Mouse (Mus musculus) stomach, embryonic 15.5 days (tissue): ENCODE measurements around the gene Vasn. TPM values are rescaled to one million over a fixed set of nuclear protein-coding genes. Genes with fewer than 3 reads are reported as not detected.

ENCODE experiments used
- ATAC-seq: fragments of 200-750 bp; cut with Nextera tagmentation; 2 replicates; pipeline ENCODE4 v1.8.0; 2017; ENCODE audit warnings: low read depth, moderate number of reproducible peaks, moderate TSS enrichment; ENCODE audit not compliant: insufficient read depth, low FRiP score
- H3K27ac ChIP-seq: fragments of 300-500 bp; sonication (generic); 2 replicates; pipeline ENCODE4 v1.5.1; 2015; ENCODE audit warnings: mild to moderate bottlenecking, inconsistent platforms
- H3K27me3 ChIP-seq: fragments of 300-500 bp; sonication (generic); replicated peaks from 2 replicates; pipeline ENCODE4 v1.6.1; 2015; ENCODE audit warnings: inconsistent platforms
- H3K36me3 ChIP-seq: fragments of 300-500 bp; sonication (generic); 2 replicates; pipeline ENCODE4 v1.6.1; 2015; ENCODE audit warnings: inconsistent platforms
- H3K4me1 ChIP-seq: fragments of 300-500 bp; sonication (generic); 2 replicates; pipeline ENCODE4 v1.6.1; 2015; ENCODE audit warnings: inconsistent platforms
- H3K4me2 ChIP-seq: fragments of 300-500 bp; sonication (generic); 2 replicates; pipeline ENCODE4 v1.6.1; 2015; ENCODE audit warnings: mild to moderate bottlenecking, inconsistent platforms
- H3K4me3 ChIP-seq: fragments of 300-500 bp; sonication (generic); replicated peaks from 2 replicates; pipeline ENCODE4 v1.5.1; 2015; ENCODE audit warnings: inconsistent platforms
- H3K9ac ChIP-seq: fragments of 300-500 bp; sonication (generic); 2 replicates; pipeline ENCODE4 v1.6.1; 2015; ENCODE audit warnings: inconsistent platforms
- H3K9me3 ChIP-seq: fragments of 300-500 bp; sonication (generic); 2 replicates; pipeline ENCODE4 v1.6.1; 2016; ENCODE audit warnings: inconsistent platforms
- WGBS: fragments of 180-500 bp; shearing (Covaris S2); methylation state at CpG from one replicate; pipeline ENCODE4 v1.1.7; 2015; 5-methylcytosine and 5-hydroxymethylcytosine counted together
- polyA plus RNA-seq: library from polyadenylated mRNA; unstranded; fragments of >200 nt; fragmentation: Nextera tagmentation; extraction: Ambion mirVana; gene quantifications from 2 replicates; pipeline ENCODE4 v1.2.1, GENCODE M21; 2015

The Vasn gene
- polyA plus RNA-seq, 1 experiment from 2014 or later = 17.2 TPM

DNA sequence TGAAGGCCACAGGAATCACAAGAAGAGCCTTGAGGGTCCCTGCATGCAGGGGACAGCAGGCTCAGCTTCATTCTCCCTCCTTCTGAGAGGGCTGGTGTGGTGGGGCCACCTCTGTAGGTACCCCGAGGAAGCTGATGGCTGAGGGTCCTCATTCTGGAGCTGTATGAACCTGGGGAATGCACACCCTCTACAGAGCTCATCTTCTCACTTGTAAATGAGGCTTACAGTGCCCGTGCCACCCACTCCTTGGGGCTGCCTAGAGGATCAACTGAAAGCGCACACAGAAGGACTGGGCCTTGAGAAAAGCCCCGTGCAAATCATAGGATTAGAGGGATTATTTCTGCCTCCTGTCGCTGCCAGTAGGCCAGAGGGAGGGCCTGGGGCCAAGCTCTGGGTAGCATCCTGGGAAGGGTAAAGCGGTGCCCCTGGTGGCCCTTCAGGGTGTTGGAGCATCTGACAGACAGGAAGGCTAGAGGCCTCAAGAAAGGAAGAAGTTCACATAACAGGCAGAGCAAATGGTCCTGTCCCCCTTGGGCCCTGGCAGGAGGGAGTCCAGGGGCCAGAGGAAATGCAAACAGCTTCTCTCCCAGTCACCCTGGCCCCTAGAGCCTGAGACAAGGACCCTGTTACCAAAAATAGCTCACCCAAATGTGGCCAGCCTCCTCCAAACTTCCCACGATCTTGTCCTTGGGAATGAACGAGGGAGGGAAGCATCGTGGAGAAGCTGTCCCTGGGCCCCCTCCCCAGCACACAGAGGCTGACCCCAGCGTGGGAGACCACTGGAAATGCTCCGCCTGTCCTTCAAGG is 16.2 kb downstream of the Vasn start:
- peaks cover 16% of the 10 kb centered on the region; the same call in 1 of the 2 replicates for H3K36me3 ChIP-seq
- H3K9me3 ChIP-seq = no peaks in the 10 kb centered on the region
- peaks cover 36% of the 10 kb centered on the region for H3K4me1 ChIP-seq
- no peaks in the 10 kb centered on the region for H3K27me3 ChIP-seq
- ATAC-seq = no peak
- H3K27ac ChIP-seq = peak overlapping the region; percentile 61
- no peak overlapping the region for H3K4me2 ChIP-seq
- no peak overlapping the region for H3K4me3 ChIP-seq
- H3K9ac ChIP-seq = no peak overlapping the region
- 28% methylated on average over 11 of the region's 11 CpGs for WGBS

DNA sequence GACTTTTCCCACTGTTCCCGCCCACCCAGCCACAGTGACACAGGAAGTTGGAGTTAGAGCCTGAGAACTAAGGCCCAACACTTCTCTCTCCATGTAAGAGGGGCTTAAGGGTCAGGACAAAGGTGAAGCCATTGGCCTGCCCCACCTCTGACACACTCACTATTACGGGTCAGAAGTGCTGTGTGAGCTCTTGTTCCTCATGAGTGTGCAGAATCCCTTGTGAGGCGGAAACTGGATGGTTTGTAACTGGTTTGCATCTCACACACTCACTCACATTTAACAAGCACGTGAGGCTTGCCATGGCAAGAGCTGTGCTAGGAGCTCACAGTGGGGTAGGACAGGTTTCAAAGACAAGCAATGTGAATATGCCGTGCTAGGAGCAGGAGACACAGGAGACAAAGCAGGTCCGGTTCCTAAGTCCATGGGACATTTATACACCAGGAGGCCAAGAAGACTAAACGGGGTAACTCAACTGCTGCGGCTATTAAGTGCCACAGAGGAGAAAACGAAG is 16.9 kb downstream of the Vasn start:
- Histone ChIP-seq H3K4me3 (no peak overlapping the region), H3K4me1 (peaks cover 32% of the 10 kb centered on the region), H3K27me3 (no peaks in the 10 kb centered on the region), H3K9ac (no peak overlapping the region), H3K27ac (peak overlapping the region; percentile 55), H3K9me3 (no peaks in the 10 kb centered on the region), H3K36me3 (peaks cover 20% of the 10 kb centered on the region), H3K4me2 (no peak overlapping the region)
- ATAC-seq = no peak
- 68% methylated on average over 9 of the region's 9 CpGs for WGBS

DNA sequence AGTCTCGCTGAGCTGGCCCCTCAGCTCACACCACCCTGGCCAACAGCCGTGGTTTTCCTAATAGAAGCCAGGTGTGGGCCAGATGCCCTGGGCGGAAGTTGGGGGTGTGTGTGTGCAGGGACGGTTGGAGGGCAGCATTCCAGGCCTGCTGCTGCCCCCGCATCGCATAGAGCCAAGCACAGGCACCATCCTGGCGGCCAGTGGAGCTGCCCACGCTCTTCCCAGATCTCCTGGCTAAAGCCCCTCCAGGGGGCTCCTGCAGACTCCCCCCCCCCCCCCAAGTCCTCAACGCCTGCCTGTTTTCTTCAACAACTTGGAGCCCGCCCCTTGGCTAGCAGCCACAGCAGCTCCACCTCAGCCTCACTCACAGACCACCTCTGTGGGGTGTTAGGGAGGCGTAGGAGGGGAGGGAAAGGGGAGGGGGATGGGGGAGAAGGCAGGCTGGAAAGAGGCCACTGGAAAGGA is 19.1 kb downstream of the Vasn start:
- H3K9me3 ChIP-seq = no peaks in the 10 kb centered on the region
- H3K4me1 ChIP-seq = peaks cover 27% of the 10 kb centered on the region
- no peaks in the 10 kb centered on the region for H3K27me3 ChIP-seq
- H3K9ac ChIP-seq = no peak overlapping the region
- H3K27ac ChIP-seq = peak overlapping the region; percentile 68
- 0 out of 2 replicates have a peak overlapping the region, but pooled peaks have one; percentile 23 for H3K4me2 ChIP-seq
- 38% methylated on average over 10 of the region's 11 CpGs for WGBS
- no peak overlapping the region for H3K4me3 ChIP-seq
- ATAC-seq = peak; percentile 53
- peaks cover 4% of the 10 kb centered on the region; the same call in 1 of the 2 replicates for H3K36me3 ChIP-seq

DNA sequence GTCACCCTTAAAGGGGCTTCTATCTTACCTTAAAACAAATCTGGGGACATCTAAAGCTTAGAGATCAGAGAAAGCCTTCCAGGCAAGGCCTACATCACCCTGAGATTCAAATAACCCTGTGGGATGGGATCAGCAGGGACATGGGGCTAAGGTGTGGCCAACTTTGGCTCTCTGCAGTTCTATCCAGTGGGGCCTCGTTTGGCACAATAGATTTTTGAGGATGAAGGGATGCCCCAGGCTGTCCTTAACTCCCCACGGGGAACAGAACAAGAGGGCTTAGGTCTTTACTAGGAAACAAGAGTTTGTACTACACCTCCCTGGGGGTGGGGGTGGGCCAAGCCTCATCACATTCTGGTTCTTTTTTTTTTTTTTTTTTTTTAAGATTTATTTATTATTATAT is 19.6 kb downstream of the Vasn start:
- Histone ChIP-seq H3K9me3 (no peaks in the 10 kb centered on the region), H3K27me3 (no peaks in the 10 kb centered on the region), H3K36me3 (peaks cover 4% of the 10 kb centered on the region; the same call in 1 of the 2 replicates), H3K4me1 (peaks cover 27% of the 10 kb centered on the region), H3K27ac (peak overlapping the region; percentile 68), H3K9ac (no peak overlapping the region), H3K4me2 (0 out of 2 replicates have a peak overlapping the region, but pooled peaks have one; percentile 23), H3K4me3 (no peak overlapping the region)
- 46% methylated on average over 2 of the region's 2 CpGs for WGBS
- no peak for ATAC-seq

DNA sequence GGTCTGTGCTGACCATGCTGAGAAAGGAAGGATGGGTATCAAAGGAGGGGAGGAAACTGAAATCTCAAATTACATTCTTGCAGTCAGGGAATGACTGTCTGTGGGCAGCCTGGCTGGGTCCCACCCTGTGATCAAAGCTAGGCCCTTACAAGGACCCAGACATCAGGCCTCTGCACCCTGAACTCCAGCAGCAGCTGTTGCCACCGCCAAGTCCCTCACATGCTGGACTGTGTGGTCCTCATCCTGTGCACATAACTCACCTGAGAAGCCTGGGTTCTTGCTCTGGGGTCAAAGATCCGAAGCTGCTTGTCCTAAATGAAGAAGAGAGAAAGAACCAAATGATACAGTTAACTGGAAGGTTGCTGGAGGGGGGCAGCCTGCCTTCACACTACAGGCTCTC is 21.9 kb downstream of the Vasn start:
- Histone ChIP-seq H3K4me1 (peaks cover 9% of the 10 kb centered on the region), H3K27me3 (no peaks in the 10 kb centered on the region), H3K9me3 (no peaks in the 10 kb centered on the region), H3K4me2 (no peak overlapping the region), H3K4me3 (no peak overlapping the region), H3K9ac (no peak overlapping the region), H3K36me3 (peaks cover 4% of the 10 kb centered on the region; the same call in 1 of the 2 replicates), H3K27ac (no peak overlapping the region)
- WGBS = 56% methylated on average over 2 of the region's 2 CpGs
- no peak for ATAC-seq

DNA sequence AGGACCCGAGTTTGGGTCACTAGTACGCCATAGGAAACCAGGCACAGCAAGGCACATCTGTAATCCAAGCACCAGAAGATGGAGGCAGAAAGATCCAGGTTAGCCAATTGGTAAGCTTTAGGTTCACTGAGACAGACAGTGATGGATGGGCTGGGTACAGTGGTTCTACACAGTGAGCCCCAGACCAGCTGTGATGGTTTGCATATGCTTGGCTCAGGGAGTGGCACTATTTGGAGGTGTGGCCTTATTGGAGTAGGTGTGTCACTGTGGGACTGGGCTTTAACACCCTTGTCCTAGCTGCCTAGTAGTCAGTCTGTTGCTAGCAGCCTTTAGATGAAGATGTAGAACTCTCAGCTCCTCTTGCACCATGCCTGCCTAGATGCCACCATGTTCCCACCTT is 24.1 kb downstream of the Vasn start:
- H3K27me3 ChIP-seq = no peaks in the 10 kb centered on the region
- no peaks in the 10 kb centered on the region for H3K9me3 ChIP-seq
- H3K4me3 ChIP-seq = no peak overlapping the region
- no peak overlapping the region for H3K9ac ChIP-seq
- 81% methylated on average over 2 of the region's 2 CpGs for WGBS
- H3K4me2 ChIP-seq = no peak overlapping the region
- peaks cover 6% of the 10 kb centered on the region for H3K4me1 ChIP-seq
- no peak overlapping the region for H3K27ac ChIP-seq
- H3K36me3 ChIP-seq = peaks cover 9% of the 10 kb centered on the region; the same call in 1 of the 2 replicates
- no peak for ATAC-seq

DNA sequence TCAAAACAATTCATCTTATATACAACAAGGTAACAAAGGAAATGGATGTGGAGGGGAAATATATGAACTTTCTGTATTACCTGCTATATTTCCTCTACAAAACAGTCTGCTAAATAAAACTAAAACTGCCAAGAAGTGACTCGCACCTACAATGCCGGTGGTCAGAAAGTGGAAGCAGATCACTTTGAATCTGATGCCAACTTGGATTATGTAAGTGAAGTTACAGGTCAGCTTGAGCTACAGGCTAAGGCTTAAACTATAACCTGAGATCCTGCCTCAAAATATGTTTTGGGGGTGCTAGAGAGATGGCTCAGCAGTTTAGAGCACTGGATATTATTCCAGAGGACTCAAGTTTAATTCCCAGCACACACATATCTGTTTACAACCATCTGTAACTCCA is 26.0 kb downstream of the Vasn start:
- no peak overlapping the region for H3K27ac ChIP-seq
- H3K36me3 ChIP-seq = peaks cover 9% of the 10 kb centered on the region
- no peak overlapping the region for H3K9ac ChIP-seq
- no peaks in the 10 kb centered on the region for H3K9me3 ChIP-seq
- H3K4me1 ChIP-seq = no peaks in the 10 kb centered on the region
- no peaks in the 10 kb centered on the region for H3K27me3 ChIP-seq
- no peak overlapping the region for H3K4me2 ChIP-seq
- H3K4me3 ChIP-seq = no peak overlapping the region
- no peak for ATAC-seq
- WGBS = 96% methylated on average over 2 of the region's 2 CpGs

DNA sequence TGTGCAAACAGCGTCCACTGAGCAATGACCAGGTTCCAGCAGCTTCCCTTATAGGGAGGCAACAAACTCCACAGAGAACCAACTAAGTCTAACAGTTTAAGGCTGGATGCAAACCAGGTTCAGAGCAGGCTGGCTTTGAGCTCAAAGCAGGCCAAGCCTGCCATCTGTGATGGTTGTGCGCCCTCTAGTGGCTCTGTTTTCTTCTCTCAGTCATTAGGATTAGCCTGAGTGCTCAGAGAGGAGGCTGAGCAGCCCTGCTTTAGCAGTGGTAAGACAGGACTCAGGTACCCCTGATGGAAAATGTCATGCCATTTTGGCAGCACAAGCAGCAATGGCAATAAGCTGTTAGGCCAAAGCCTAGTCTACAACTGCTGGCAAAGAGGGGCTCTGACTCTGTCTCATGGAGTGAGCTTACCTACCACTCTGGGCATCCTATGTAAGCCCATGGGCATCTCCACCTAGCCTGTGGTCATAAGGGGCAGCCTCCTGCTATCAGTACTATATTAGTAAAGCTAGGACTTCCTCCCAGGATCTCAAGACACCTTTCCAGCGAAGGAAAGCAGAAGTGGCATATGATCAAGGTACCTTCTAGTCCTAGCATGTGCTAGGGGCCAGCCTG is 27.6 kb downstream of the Vasn start:
- Histone ChIP-seq H3K36me3 (peaks cover 5% of the 10 kb centered on the region; the same call in 1 of the 2 replicates), H3K4me2 (no peak overlapping the region), H3K27ac (no peak overlapping the region), H3K27me3 (no peaks in the 10 kb centered on the region), H3K9ac (no peak overlapping the region), H3K4me1 (no peaks in the 10 kb centered on the region), H3K4me3 (no peak overlapping the region), H3K9me3 (no peaks in the 10 kb centered on the region)
- WGBS = 27% methylated on average over 3 of the region's 3 CpGs
- ATAC-seq = peak; percentile 79

DNA sequence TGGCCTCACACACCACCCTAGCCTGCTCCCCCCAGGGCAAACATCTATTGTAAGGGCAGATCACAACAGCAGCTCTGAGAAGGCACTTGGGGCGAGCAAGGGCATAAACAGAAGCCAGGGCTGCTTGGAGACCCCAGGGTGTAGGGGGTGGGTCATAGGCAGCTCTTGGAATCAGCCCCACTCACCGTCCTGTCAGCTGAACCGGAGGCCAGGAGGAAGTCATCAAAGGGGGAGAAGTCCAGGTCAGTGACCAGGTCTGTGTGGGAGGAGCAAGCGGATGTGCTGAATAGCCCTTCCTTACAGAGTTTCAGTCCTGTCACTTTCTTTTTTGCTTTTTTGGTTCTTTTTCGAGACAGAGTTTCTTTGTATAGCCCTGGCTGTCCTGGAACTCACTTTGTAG is 30.6 kb downstream of the Vasn start:
- Histone ChIP-seq H3K27me3 (no peaks in the 10 kb centered on the region), H3K36me3 (peaks cover 8% of the 10 kb centered on the region; the same call in 1 of the 2 replicates), H3K4me3 (no peak overlapping the region), H3K9me3 (no peaks in the 10 kb centered on the region), H3K4me2 (no peak overlapping the region), H3K4me1 (no peaks in the 10 kb centered on the region), H3K27ac (no peak overlapping the region), H3K9ac (no peak overlapping the region)
- ATAC-seq = no peak
- WGBS = 81% methylated on average over 5 of the region's 5 CpGs

DNA sequence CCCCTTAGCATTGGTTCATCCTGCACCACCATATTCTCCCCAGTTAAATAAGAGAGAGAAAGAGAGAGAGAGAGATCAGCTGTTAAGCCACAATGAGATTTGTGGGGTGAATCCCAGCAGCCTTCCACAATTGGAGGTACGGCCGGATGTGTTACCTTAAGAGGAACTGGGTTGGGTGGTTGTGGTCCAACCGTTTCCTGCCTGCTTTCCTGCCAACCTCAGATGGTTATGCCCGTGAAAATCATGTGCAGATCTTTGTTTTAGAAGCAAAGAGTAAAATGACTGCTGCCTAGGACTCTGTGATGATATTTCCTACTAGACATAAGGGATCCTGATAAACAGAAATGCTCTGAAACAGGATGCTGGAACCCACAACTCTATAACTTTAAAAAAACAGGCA is 34.4 kb downstream of the Vasn start:
- H3K36me3 ChIP-seq = peaks cover 8% of the 10 kb centered on the region; the same call in 1 of the 2 replicates
- no peak overlapping the region for H3K27ac ChIP-seq
- 80% methylated on average over 4 of the region's 4 CpGs for WGBS
- no peak for ATAC-seq
- no peak overlapping the region for H3K9ac ChIP-seq
- H3K4me3 ChIP-seq = no peak overlapping the region
- no peaks in the 10 kb centered on the region for H3K9me3 ChIP-seq
- H3K27me3 ChIP-seq = no peaks in the 10 kb centered on the region
- H3K4me2 ChIP-seq = no peak overlapping the region
- peaks cover 6% of the 10 kb centered on the region for H3K4me1 ChIP-seq

DNA sequence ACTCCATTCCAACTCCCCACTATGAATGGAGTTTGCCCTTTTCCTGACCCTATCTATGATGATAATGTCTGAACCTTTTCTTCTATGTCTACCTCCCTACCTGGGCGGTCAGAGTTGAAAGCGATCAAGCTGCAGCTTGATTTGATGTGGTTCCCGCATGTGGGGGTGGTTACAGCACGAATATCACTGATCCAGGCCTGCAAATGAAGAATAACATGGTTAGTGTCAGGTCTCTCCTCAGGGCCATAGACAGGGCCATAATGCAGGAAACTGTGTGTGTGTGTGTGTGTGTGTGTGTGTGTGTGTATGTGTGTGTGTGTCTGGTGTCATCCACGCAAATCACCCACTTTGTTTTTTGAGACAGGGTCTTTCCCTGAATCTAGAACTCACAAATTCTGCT is 37.1 kb downstream of the Vasn start:
- 95% methylated on average over 5 of the region's 5 CpGs for WGBS
- H3K27ac ChIP-seq = no peak overlapping the region
- H3K9me3 ChIP-seq = no peaks in the 10 kb centered on the region
- H3K9ac ChIP-seq = no peak overlapping the region
- peaks cover 7% of the 10 kb centered on the region for H3K4me1 ChIP-seq
- H3K4me3 ChIP-seq = no peak overlapping the region
- H3K27me3 ChIP-seq = no peaks in the 10 kb centered on the region
- H3K4me2 ChIP-seq = no peak overlapping the region
- H3K36me3 ChIP-seq = peaks cover 8% of the 10 kb centered on the region; the same call in 1 of the 2 replicates
- no peak for ATAC-seq

DNA sequence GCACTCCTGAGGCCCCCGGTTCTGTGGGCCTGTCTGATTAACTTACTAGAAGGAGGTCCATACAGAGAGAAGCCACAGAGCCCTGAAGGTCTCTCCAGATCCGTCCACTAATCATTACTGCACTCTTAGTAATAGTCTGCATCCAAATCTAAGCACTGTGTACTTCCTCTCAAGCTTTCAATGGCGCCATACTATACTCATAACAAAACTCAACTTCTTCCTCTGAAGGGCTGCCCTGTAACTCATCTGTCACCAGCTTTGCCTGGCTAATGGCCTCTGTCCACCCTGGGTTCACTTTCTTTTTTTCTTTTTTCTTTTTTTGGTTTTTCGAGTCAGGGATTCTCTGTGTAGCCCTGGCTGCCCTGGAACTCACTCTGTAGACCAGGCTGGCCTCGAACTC is 38.3 kb downstream of the Vasn start:
- H3K27me3 ChIP-seq = no peaks in the 10 kb centered on the region
- H3K36me3 ChIP-seq = peaks cover 8% of the 10 kb centered on the region; the same call in 1 of the 2 replicates
- peak overlapping the region; percentile 76; the same call in 1 of the 2 replicates for H3K4me3 ChIP-seq
- H3K4me1 ChIP-seq = peaks cover 7% of the 10 kb centered on the region
- peak overlapping the region; percentile 93 for H3K4me2 ChIP-seq
- no peak overlapping the region for H3K9ac ChIP-seq
- ATAC-seq = no peak
- WGBS = 81% methylated on average over 5 of the region's 5 CpGs
- H3K9me3 ChIP-seq = no peaks in the 10 kb centered on the region
- H3K27ac ChIP-seq = no peak overlapping the region
